Mouse (Mus musculus) hindlimb bud, embryonic 11.5 days (tissue): ENCODE results near the gene Fez1.
A peak's percentile ranks its signal among the peaks of the same experiment; 100 is the strongest.

Experiments used
- DNase-seq: peaks from one replicate; pipeline ENCODE4 v3.0.0-alpha.2; 2012; ENCODE audit warnings: low read depth, low spot score; ENCODE audit errors: extremely low spot score

Fez1 gene

GRCm38 (mm10) chr9:36821644-36822000, at the start of gene Fez1:
TSS of gene Fez1 (plus strand) at chr9:36821864.
- DNase-seq, result peak; percentile 62

GRCm38 (mm10) chr9:36783921-36784320, 37.7 kb upstream of the Fez1 start:
- no peak for DNase-seq

- no peak for DNase-seq
Measured at GRCm38 (mm10) chr9:36792191-36792590, 29.5 kb upstream of the Fez1 start.

DNA sequence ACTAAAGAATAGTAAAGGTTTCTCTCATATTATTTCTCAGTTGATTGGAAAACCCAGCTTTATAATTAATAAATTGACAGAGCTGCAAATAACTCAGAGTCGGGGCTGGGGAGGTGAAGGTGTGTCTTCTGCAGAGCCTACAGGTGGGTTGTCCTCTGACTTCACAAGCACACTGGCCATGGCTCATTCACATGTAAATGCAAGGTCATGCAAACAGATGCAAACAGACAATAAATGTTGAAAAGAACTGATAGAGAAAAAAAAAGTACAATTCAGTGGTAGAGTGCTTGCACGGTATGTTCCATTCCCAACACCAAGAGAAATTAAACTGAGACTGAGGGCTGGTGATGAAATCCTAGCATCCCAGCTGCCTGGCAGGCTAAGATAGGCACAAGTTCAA, 27.2 kb upstream of the Fez1 start:
- DNase-seq, result no peak

DNA sequence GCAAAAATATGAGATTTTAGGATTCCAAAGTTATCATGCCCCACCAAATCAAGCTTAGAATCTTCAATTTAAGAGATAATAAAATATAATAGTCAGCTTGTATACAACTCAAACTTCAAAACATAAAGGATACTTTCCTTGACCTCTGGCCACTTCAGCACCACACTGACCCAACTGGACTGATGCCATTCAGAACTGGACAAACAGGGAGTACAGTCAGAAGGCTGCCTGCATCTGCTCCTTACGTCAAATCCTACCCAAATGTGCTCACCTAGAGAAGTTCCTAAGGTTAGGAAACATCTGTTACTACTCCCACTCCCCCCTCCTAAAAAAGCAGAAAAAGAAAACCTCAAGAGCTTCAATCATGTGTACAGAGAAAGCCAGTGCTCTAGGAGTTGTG, 26.1 kb upstream of the Fez1 start:
- no peak for DNase-seq

- DNase-seq, result no peak
Measured at GRCm38 (mm10) chr9:36796224-36796623, 25.4 kb upstream of the Fez1 start.

- no peak for DNase-seq
Measured at GRCm38 (mm10) chr9:36796781-36797555, 24.7 kb upstream of the Fez1 start, which contains the start of gene Ei24. TSS of gene Ei24 (minus strand) at chr9:36797393.

DNA sequence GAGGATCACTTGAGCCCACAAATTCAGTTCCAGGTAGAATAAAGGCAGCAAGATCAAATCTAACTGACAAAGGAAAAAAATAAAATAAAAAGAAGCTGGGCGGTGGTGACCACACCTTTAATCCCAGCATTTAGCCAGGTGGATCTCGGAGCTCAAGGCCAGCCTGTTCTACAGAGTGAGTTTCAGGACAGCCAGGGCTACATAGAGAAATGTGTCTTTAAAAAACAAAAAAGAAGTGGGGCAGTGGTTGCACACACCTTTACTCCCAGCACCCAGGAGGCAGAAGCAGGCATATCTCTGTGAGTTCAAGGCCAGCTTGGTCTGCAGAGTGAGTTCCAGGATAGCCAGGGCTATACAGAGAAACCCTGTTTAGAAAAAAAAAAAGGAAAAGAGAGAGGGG, 19.7 kb upstream of the Fez1 start:
- no peak for DNase-seq

- no peak for DNase-seq
Measured at GRCm38 (mm10) chr9:36802951-36803350, 18.7 kb upstream of the Fez1 start.

GRCm38 (mm10) chr9:36803386-36803785, 18.3 kb upstream of the Fez1 start:
- no peak for DNase-seq

- no peak for DNase-seq
Measured at GRCm38 (mm10) chr9:36803926-36804325, 17.7 kb upstream of the Fez1 start.

- no peak for DNase-seq
Measured at GRCm38 (mm10) chr9:36805256-36805975, 16.2 kb upstream of the Fez1 start.

DNA sequence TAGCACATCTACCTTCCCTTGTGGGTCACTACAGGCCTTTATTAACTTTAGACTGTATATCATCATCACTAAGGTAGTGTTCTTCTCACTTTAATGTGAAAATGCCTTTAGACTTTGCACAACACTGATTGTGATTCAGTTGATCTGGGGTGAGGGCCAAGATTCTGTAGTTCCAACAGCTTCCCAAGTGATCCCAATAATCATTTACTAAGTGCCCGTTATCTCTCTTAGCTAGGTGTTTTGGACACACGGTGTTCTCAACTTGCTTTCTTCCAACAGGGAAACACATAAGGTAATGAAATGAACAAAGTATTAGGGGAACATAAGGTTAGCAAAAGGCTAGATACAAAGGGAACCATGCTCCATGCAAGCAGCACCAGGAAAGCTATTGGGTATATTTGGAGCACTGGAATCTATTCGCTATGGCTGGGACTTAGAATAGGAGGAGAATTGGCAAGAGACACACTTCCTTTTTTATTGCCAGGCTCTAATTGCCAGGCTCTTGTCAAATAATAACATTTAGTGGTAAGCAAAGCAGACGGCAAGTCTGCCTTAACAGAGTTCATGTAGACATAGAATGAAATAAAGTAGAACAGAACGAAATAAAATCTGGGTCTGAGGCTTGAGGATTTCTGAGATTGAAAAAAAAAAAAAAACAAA, 13.4 kb upstream of the Fez1 start:
- no peak for DNase-seq

GRCm38 (mm10) chr9:36814486-36814885, 7.2 kb upstream of the Fez1 start:
- DNase-seq, result no peak

GRCm38 (mm10) chr9:36818905-36819304, 2.8 kb upstream of the Fez1 start:
- DNase-seq, result no peak

DNA sequence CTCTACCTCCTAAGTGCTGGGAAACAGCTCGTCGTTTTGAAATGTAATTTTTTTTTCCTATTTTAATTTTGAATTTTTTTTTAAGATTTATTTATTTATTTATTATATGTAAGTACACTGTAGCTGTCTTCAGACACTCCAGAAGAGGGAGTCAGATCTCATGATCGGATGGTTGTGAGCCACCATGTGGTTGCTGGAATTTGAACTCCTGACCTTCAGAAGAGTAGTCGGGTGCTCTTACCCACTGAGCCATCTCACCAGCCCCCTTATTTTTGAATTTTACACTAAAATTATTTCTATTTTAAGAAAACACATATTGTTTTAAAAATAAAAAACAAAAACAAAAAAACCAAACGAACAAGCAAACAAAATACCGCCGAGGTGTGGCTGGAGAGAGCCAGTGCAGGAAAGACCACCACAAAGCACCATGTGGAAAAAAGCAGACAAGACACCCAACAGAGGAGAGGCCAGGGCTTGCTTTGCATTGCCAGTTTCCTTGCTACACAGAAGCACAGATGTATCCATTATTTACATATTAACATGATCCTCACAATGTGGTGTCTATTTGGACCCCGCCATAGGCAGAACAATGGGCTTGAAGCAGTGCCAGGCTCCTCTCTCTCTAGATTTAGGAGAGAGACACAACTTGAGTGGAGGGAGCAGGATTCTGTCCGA, 558 bp upstream of the Fez1 start:
- DNase-seq, result no peak

DNA sequence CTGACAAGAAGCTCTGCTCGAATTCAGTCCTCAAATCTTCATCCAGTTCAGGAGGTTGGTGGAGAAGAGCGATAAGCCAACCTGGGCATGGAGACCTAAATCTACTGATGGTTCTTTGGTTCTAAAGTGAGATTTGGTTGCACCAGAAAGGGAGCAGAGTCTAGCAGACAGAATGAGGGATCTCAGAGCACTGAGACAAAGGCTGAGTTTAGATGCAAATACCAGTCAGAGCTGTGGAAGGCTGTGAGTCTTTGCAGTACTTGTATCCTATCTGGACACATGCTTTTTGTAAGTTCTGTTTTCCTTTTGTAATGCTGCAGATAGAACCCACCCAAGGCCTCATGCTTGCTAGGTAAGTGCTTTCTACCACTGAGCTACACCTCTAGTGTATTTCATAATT, 360 bp downstream of the Fez1 start:
- DNase-seq, result no peak

GRCm38 (mm10) chr9:36826612-36827363, 5.1 kb downstream of the Fez1 start:
- no peak for DNase-seq

DNA sequence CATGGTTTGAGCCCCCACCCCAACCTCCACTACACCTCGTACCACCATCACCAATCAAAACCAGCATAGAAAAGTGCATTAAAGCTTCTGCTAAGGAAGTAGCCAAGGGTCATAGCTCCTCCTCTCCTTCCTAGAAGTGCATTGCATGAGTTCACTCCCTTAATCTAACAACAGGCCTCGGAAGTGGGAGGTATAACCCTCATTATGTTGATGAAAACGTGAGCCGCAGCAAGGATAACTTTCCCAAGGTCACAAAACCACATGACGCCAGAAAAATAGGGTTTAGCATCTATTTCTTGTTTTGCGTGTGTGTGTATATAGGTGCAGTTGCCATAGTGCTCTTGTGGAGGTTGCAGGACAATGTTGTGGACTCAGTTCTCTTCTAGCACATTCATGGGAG, 9.7 kb downstream of the Fez1 start:
- DNase-seq, result no peak

DNA sequence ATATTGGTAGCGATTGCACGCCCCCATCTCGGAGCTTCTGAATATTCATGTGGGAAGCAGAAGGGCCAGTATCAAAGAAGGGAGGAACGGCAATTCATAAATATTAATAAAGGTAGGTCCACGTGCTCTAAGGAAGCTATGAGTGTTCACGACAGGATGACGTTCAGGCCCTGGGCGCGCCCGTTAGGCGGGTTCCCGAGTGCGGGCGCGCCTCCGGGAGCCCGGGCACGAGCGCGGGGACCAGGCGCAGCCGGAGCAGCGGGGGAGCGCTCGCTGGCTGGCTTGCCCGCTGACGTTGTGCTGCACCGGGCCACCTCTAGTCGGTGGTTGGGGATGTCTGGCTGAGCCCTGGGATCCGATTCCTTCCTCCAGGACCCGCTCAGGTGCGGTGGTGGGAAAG, 10.9 kb downstream of the Fez1 start:
- no peak for DNase-seq
